Mouse (Mus musculus): ENCODE measurements around the gene Lonp1. TPM values are rescaled to one million over a fixed set of nuclear protein-coding genes. Genes with fewer than 3 reads are reported as not detected.
"Not testable (repeated sequence)": the region's sequence is repeated elsewhere in the genome, so short reads cannot be mapped to it uniquely, and the experiment has no call there.

Lonp1 gene
- polyA plus RNA-seq, 1 experiment = 23.5 TPM

GRCm38 (mm10) chr17:56647546-56647945, 20.9 kb upstream of the Lonp1 start:
- Histone ChIP-seq H3K4me3 (ENCODE audit: control insufficient read depth, low read depth, low read length) (no peak overlapping the region), H3K27me3 (ENCODE audit: control insufficient read depth, insufficient read depth, low read length) (no peaks in the 10 kb centered on the region), H3K27ac (ENCODE audit: control insufficient read depth, insufficient read depth, low read depth, low read length) (no peak overlapping the region), H3K36me3 (ENCODE audit: control insufficient read depth, insufficient read depth, low read length) (no peaks in the 10 kb centered on the region; the same call in 1 of the 2 replicates), H3K4me1 (ENCODE audit: control insufficient read depth, insufficient read depth, low read length) (no peaks in the 10 kb centered on the region; the same call in 1 of the 2 replicates)
- TF ChIP-seq CTCF (IDR thresholded peaks at IDR 0.05; ENCODE audit: control insufficient read depth, insufficient read depth, insufficient replicate concordance, low read depth, low read length) = no peak
- no peak for TF ChIP-seq POLR2A (IDR thresholded peaks at IDR 0.05; ENCODE audit: control insufficient read depth, low read depth, low read length)

DNA sequence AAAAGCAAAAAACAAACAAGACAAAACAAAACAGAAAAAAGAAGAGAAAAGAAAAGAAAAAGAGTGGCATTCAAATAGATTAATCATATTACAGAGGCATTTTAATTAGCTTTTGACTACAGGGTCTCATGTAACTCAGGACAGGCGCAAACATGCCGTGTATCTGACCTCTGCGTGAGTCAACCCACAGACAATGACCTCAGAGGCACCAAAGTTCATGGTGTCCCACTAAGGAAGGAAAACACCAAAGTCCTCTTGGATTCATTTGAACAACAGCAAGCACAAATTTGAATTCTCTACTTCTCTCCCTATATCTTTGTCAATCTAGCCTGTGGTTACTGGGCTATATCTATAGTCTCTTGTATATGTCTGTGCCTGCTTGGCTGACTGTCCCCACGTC, 16.6 kb upstream of the Lonp1 start:
- no peak for TF ChIP-seq CTCF (IDR thresholded peaks at IDR 0.05; ENCODE audit: control insufficient read depth, insufficient read depth, insufficient replicate concordance, low read depth, low read length)
- H3K27me3 ChIP-seq (ENCODE audit: control insufficient read depth, insufficient read depth, low read length) = no peaks in the 10 kb centered on the region
- H3K4me3 ChIP-seq (ENCODE audit: control insufficient read depth, low read depth, low read length) = no peak overlapping the region
- H3K4me1 ChIP-seq (ENCODE audit: control insufficient read depth, insufficient read depth, low read length) = no peaks in the 10 kb centered on the region
- H3K36me3 ChIP-seq (ENCODE audit: control insufficient read depth, insufficient read depth, low read length) = no peaks in the 10 kb centered on the region; the same call in 1 of the 2 replicates
- H3K27ac ChIP-seq (ENCODE audit: control insufficient read depth, insufficient read depth, low read depth, low read length) = no peak overlapping the region

- no peak overlapping the region for H3K4me3 ChIP-seq (ENCODE audit: control insufficient read depth, low read depth, low read length)
- no peaks in the 10 kb centered on the region; the same call in 1 of the 2 replicates for H3K36me3 ChIP-seq (ENCODE audit: control insufficient read depth, insufficient read depth, low read length)
- no peak overlapping the region for H3K27ac ChIP-seq (ENCODE audit: control insufficient read depth, insufficient read depth, low read depth, low read length)
- TF ChIP-seq POLR2A (IDR thresholded peaks at IDR 0.05; ENCODE audit: control insufficient read depth, low read depth, low read length) (no peak), CTCF (IDR thresholded peaks at IDR 0.05; ENCODE audit: control insufficient read depth, insufficient read depth, insufficient replicate concordance, low read depth, low read length) (no peak)
- no peaks in the 10 kb centered on the region for H3K27me3 ChIP-seq (ENCODE audit: control insufficient read depth, insufficient read depth, low read length)
- H3K4me1 ChIP-seq (ENCODE audit: control insufficient read depth, insufficient read depth, low read length) = no peaks in the 10 kb centered on the region
Observed at GRCm38 (mm10) chr17:56634023-56634422, 7.3 kb upstream of the Lonp1 start.

GRCm38 (mm10) chr17:56631807-56632206, 5.1 kb upstream of the Lonp1 start:
- no peak overlapping the region for H3K27ac ChIP-seq (ENCODE audit: control insufficient read depth, insufficient read depth, low read depth, low read length)
- TF ChIP-seq CTCF (IDR thresholded peaks at IDR 0.05; ENCODE audit: control insufficient read depth, insufficient read depth, insufficient replicate concordance, low read depth, low read length) = no peak
- no peak for TF ChIP-seq POLR2A (IDR thresholded peaks at IDR 0.05; ENCODE audit: control insufficient read depth, low read depth, low read length)
- H3K4me3 ChIP-seq (ENCODE audit: control insufficient read depth, low read depth, low read length) = no peak overlapping the region
- no peaks in the 10 kb centered on the region for H3K27me3 ChIP-seq (ENCODE audit: control insufficient read depth, insufficient read depth, low read length)
- peaks cover 15% of the 10 kb centered on the region for H3K4me1 ChIP-seq (ENCODE audit: control insufficient read depth, insufficient read depth, low read length)
- H3K36me3 ChIP-seq (ENCODE audit: control insufficient read depth, insufficient read depth, low read length) = no peaks in the 10 kb centered on the region; the same call in 1 of the 2 replicates

DNA sequence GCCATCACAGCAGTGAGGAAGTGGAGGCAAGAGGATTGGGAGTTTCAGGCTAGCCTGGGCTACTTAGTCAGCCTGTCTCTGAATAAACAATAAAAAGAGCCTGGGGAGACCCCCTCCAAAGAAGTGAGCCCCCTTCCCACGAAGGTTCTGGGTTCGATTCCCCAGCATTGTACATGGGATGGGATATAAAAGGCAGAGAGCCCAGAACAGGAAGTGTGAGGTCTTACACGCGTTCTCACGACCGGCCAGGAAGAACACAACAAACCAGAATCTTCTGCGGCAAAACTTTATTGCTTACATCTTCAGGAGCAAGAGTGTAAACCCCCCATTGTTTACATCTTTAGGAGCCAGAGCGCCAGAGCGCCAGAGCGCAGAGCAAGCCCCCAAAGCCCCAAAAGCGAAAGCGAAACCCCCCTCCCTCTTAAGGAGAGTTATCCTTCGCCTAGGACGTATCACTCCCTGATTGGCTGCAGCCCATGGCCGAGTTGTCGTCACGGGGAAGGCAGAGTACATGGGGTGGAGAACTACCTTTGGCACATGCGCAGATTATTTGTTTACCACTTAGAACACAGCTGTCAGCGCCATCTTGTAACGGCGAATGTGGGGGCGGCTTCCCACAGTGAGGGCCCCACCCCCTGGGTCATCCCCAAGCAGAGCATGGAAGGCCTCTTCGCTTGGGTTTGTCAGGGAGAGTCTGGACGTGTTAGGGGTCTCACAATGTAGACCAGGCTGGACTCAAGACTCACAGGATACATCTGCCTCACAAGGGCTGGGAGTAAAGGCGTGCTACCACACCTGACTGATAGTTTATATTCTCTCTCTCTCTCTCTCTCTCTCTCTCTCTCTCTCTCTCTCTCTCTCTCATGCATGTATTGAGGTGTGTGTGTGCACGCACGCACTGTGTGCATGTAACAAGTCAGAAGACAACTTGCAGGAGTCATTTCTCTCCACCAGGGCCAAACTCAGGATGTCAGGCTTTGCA, 3.4 kb upstream of the Lonp1 start:
- H3K27ac ChIP-seq (ENCODE audit: control insufficient read depth, insufficient read depth, low read depth, low read length); H3K27me3 ChIP-seq (ENCODE audit: control insufficient read depth, insufficient read depth, low read length); H3K4me3 ChIP-seq (ENCODE audit: control insufficient read depth, low read depth, low read length); H3K36me3 ChIP-seq (ENCODE audit: control insufficient read depth, insufficient read depth, low read length): not testable (repeated sequence)
- H3K4me1 ChIP-seq (ENCODE audit: control insufficient read depth, insufficient read depth, low read length) = peaks cover 15% of the 10 kb centered on the region

DNA sequence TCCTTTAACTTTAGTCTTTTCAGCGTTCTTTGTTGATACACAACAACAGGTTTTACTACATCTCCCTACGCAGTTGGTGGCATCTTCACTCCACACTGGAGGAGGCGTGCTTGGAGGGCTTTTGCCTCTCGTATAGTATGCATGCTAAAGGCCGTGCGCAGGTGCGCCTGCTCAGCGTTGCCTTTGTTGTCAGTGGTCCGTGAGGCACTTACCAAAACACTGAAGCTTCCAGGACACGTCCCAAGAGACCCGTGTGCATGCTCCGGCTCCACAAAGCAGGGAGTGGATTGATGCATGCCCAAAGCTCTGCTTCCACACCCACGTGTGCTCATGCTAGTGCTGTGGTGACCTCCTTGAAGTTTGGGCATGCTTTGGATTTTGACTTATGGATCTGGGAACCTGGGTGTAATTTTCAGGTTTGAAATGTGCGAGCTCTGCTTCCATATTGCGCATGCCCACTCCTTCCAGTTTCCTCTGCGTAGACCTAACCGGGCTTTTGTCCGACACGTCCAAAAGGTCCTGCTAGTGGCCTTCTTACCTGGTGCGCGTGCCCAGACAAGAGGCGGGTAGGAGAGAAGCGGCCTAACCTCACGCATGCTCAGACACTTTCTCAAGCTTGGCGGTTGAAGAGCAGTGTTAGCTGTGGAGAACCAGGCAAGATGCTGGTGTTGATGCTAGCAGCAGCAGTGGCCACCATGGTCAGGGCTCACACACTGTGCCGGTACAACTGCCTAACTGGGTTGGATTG, 1.0 kb upstream of the Lonp1 start, which contains the start of gene Catsperd:
TSS of gene Catsperd (plus strand) at position 614 of the 748 bp plus-strand sequence.
- H3K36me3 ChIP-seq (ENCODE audit: control insufficient read depth, insufficient read depth, low read length) = no peaks in the 10 kb centered on the region; the same call in none of the 2 replicates
- H3K4me3 ChIP-seq (ENCODE audit: control insufficient read depth, low read depth, low read length) = peak within 1 kb of the TSS; percentile 93
- peaks cover 15% of the 10 kb centered on the region for H3K4me1 ChIP-seq (ENCODE audit: control insufficient read depth, insufficient read depth, low read length)
- peak within 1 kb of the TSS; percentile 59 for H3K27ac ChIP-seq (ENCODE audit: control insufficient read depth, insufficient read depth, low read depth, low read length)
- H3K27me3 ChIP-seq (ENCODE audit: control insufficient read depth, insufficient read depth, low read length) = no peaks in the 10 kb centered on the region
- TF ChIP-seq POLR2A (IDR thresholded peaks at IDR 0.05; ENCODE audit: control insufficient read depth, low read depth, low read length) (peak; percentile 77; the same call in 1 of the 2 replicates), CTCF (IDR thresholded peaks at IDR 0.05; ENCODE audit: control insufficient read depth, insufficient read depth, insufficient replicate concordance, low read depth, low read length) (0 out of 2 replicates have a peak, but pooled peaks have one; percentile 3)

DNA sequence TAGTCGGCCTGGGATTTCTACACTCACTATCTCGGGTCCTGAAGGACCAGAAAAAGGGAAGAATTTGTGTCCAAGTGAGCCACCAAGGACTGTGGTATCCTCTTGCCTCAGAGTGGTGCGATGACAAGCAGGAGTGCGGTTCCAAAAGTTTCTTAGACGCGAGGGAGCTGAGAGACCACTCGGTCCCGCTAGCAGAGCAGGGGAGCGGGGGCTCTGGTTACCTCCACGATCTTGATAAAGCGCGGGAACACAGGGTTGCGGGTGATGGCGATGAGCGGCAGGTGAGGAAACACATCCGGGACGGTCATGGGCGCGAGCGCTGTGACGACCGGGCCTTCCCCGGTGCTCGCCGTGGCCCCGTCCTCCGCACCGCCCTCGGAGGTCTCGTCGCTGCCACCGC, 427 bp downstream of the Lonp1 start:
- no peaks in the 10 kb centered on the region; the same call in 1 of the 2 replicates for H3K36me3 ChIP-seq (ENCODE audit: control insufficient read depth, insufficient read depth, low read length)
- peak overlapping the region; percentile 93 for H3K4me3 ChIP-seq (ENCODE audit: control insufficient read depth, low read depth, low read length)
- peaks cover 15% of the 10 kb centered on the region for H3K4me1 ChIP-seq (ENCODE audit: control insufficient read depth, insufficient read depth, low read length)
- no peak overlapping the region; the same call in 1 of the 2 replicates for H3K27ac ChIP-seq (ENCODE audit: control insufficient read depth, insufficient read depth, low read depth, low read length)
- TF ChIP-seq POLR2A (IDR thresholded peaks at IDR 0.05; ENCODE audit: control insufficient read depth, low read depth, low read length) (no peak), CTCF (IDR thresholded peaks at IDR 0.05; ENCODE audit: control insufficient read depth, insufficient read depth, insufficient replicate concordance, low read depth, low read length) (no peak)
- H3K27me3 ChIP-seq (ENCODE audit: control insufficient read depth, insufficient read depth, low read length) = no peaks in the 10 kb centered on the region
